Mouse (Mus musculus) brain, adult 2 months (tissue): ENCODE results near the gene Zwint.

Experiments used
- DNase-seq: peaks from one replicate; pipeline ENCODE4 v3.0.0; 2011; ENCODE audit warnings: low read depth, low spot score

Gene Zwint

DNA sequence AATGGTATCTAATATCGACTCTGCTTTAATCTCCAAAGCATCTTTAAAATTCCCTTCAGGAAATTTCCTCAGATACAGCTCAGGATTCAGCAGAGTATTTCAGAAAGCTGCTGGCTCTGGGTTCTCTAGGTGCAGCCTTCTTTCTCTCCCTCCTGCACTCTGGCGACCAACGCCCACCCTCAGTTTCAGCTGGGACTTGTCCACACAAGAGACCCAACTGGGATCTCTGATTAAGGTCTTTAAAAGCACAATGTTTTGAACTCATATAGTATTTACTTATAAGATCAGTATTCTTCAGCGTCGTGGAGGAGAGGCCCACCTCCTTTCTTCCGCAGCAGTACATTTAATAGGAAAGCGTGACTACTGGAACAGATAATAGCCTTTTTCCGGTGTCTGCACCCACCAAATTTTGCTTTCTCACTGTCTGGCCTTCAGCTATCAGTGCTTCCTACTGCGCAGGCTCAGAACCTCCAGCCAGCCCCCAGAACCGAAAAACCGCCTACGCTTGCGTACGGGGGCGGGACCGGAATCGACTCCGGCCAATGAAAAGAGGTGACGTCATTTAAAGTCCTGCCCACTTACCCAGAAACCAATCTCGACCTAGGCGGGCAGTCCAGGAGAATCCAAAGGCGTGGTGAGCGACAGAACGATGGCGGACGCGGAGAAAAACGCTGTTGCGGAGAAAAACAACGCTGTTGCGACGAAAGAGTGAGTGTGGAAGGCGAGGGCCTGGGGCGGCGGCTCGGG lies at the start of gene Zwint:
Gene Zwint (plus strand): TSS at position 576 of the 747 bp plus-strand sequence.
- DNase-seq, result peak; percentile 99

DNA sequence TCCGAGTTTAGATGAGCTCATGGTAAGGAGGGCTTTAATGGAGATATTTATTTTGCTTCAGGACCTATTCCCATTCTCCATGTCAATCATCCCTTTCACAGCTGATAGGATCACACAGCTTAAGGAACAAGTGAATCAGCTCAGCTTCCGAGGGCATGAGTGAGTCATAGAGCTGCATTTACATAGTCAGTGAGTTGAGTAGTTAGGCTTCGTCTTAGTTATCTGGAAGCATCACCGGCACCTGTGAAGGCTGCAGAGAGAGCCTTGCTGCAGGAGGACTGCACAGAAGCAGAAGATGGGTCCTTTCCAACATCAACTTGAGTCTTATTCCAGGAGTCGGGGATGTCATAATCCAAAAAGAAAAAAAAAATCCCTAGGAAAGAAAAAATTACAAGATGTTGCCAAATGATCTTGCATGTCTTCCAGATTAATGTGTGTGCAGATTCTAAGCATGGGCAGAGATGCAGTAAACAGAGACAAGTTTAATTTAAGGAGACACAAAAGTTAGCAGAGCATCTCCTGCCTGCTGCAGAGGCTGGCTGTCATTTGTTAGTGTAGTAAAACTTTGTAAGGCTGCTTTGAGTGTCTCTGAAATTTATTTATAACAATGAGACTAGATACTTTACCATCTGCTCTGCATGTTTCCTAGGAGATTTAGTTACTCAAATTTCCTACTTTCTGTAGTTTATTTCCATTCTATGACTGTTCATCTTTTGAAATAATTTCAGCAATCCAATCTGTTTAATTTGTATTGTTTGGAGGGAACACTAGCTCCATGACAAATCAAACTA lies 41.3 kb upstream of the Zwint start:
- DNase-seq, result peak; percentile 71

DNA sequence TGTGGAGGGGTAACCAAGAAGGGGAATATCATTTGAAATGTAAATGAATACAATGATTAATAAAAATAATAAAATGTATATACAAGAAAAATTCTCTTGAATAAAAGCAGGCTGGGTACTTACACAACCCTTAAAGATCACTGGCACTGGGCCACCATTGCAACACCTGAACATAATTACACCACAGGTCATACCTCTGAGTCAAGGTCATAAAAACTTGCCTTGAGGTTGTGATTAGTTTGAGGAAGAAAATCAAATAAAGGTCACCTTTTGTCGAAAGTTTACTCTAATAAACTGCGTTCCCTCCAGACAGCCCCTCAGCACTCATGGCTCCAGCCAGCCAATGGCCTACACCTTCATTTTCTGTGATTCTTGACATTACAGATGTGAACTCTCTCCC lies 38.5 kb upstream of the Zwint start:
- DNase-seq, result no peak

DNA sequence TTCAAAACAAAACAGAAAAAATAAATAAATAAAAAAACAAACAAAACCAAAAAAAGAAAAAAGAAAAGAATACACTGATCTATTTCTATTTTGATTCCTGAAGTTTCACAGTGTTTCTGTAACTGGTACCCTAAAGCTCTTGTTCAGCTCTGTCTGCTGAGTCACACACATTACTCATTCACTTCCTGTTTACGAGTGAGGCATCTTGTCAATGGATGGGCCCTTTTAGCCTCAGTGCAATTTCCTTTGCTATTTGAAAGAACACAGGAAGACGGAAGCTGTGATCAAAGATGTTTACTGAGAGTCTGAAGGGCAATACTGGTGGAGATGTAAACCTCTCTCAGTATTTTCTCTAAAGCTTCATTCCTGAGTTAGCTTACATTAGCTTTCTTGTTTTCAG lies 34.1 kb upstream of the Zwint start:
- peak; percentile 67 for DNase-seq

DNA sequence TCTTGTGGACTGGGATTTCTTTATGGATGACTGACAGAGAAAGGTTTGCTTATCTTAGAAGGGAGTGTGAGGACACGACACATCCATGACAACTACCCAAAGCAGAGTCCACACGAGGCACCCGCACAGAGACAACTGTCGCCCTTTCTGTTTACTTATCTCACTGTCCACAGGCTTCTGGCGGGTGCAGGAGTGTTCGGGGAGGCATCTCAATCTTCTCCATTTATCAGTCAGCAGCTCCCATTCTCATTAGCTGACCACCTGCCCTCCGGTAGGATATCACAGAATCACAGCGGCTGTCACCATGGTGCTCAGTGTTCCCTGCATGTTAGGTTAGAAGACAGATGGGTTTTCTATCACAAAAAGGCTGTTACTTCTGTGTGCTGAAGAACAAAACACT lies 31.1 kb upstream of the Zwint start:
- DNase-seq, result no peak

DNA sequence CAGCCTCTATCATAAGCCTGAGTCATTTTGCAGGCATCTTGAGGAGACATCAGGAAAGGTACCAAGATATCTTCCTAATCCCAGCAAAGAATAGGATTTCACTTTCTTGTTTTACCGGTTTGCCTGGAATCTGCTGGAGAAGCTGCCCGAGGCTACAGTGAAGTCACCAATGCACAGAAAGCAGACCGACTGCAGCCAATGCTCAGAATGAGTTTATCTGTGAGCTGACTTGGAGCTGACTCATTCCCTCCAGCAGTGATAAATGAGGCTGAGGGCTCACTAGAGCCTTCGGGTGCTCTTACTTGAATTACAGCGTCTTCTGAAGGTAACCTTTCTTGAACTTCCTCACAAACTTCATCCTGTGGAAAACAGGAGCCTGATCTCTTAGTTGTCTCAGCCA lies 20.5 kb upstream of the Zwint start:
- peak; percentile 23 for DNase-seq

DNA sequence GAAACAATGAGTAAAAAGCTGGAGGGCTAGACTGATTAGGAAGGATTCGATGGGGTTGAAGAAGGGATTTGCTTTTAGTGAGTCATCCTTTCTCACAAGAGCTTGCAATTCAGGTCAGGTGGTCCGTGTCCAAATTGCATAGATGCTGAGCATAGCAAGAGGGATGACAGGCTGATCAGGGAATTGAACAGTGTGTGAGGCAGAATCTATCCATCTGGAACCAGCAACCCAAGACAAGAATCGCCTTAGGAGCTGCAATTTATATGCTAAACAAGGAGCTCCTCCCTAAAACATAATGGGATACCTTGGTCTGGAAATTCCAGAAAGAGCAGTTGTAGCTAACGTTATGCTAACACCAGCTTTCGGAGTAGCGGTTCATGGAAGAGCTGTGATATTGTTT lies 3.8 kb upstream of the Zwint start:
- no peak for DNase-seq

DNA sequence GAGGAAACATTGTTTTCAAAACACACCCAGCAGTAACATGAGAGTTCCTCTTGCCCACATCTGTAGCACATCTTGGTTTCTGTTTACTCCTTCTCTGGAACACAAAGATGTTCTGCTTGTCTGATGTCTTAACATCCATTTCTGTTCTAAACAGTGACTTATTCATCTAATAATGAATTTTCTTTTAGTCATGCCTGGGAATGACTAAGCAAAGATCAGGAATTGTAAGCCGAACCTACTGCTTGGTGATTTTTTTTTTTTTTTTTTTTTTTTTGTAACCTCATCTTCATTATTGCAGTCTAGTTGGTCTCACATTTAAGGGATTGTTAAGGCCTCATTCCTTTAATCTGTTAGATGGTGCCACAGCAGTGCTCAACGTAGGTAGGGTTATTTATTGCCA lies 848 bp upstream of the Zwint start:
- no peak for DNase-seq

DNA sequence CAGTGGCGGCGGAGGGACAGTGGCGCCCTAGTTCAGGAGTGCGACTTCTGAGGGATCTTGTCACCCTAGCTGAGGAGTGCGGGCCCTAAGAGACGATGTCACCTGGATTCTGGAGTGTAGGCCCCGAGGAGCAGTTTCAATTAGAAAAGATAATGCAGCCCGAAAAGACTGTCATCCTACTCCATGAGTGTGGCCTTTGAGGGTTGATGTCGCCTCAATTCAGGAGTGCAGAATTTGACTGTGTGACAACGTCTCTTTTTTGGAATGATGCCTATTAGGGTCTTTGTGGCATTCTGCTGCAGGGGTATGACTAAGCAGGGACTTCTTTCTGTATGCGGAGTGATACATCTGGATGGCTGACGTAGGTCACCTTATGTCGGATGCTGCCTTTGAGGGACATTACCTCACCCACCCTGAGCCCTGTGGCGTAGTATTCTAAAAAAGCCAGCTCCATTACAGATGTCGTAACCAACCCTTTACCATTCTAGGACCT lies 418 bp downstream of the Zwint start:
- DNase-seq, result peak; percentile 93

DNA sequence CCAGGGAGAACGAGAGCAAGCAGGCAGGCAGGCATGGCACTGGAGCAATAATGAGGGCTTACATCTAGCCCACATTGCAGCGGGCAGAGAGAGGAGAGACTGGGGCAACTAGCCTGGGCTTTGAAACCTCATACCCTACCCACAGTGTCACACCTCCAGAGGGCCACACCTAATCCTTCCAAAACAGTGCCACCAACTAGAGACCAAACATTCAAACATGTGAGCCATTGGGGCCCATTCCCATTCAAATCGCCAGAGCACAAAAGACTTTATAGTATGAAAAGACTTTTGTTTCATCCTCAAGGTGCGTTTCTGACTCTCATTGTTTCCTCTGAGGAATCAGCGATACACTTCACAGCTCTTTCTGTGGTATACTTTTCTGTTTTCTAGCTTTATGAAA lies 4.6 kb downstream of the Zwint start:
- no peak for DNase-seq

DNA sequence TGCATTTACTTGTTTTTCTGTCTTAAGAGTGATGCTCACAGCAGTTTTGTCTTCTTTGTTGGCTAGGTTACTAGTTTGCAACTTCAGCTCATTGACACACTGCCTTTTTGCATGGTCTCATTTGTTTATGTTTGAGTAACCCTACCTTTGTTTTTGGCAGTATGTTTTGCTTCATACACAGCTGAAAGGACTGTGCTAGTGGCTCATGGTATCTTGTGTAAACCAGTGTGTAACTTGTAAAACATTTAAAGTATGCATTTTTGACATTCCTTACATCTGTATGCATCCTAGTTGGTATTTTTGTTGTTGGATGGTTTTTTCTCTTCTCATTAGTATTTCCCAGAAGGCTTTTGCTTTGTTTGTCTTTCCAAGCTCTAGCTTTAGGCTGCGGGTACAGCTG lies 5.7 kb downstream of the Zwint start:
- DNase-seq, result no peak

DNA sequence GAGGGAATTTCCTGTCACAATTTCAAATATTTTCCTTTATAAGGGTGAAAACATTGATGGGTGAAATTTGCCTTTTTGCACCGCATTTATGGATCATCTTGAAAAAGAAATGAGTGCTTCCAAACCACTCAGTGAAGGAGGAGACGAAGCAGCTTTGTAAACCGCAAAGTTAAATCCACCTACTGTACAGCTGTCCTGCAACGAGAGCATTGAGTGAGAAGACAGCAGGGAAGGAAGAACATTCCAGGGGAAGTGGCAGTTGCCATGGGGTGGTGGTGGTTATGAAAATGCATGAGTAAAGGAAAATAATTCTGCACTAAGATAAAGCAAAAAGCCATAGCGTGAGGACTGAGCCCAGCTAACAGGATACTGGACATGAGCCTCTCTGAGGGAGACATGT lies 13.2 kb downstream of the Zwint start:
- peak; percentile 78 for DNase-seq

DNA sequence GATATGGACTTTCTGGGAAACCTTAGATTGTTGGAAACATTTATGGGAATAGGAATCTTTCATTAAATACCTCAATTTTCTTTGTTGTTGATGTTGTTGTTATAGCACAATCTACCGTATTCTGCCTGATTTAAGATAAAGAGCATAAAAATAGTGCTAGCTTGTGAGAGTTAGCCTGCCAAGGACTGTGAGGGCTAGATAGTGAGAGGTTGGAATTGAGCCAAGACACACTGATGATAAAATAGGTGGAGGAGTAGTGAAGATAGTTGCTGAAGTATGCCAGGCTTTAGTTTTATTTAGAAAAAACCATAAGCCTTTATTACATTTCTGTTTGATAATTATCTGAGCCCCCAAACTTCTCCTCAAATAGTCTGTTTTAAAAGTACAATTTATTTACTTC lies 14.4 kb downstream of the Zwint start:
- DNase-seq, result peak; percentile 47

DNA sequence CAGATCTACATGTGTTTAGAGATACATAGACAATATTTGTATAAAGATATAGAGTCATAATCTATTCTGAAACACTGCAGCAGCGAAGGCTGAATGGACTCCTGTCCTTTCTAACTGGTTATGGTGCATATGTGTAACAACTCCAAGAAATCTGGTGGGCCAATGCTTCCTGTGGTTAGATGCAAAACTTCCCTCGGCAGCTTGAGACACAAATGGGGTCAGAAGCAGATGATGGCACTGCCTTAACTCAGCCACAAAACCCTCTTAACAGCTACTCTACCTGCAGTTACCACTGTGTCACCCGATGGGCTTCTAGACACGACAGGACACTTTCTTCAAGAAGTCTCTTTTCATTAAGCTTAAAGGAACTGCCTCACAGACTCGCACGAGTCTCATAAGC lies 21.3 kb downstream of the Zwint start:
- DNase-seq, result no peak

DNA sequence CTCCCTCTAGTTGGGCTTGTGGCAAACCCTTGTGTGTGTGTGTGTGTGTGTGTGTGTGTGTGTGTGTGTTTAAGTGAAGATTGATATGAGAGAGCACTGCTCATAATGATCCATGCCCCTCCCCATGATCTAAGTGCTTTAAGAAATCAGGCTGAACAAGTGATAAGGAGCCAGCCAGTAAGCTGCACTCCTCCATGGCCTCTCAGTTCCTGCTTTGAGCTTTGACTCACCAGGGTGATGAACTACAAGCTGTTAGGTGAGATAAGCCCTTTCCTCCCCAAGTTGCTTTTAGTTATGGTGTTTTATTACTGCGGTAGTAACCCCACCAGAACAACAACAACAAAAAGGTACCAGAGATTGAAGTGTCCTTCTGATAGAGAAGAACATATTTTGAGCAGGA lies 21.9 kb downstream of the Zwint start:
- DNase-seq, result no peak

DNA sequence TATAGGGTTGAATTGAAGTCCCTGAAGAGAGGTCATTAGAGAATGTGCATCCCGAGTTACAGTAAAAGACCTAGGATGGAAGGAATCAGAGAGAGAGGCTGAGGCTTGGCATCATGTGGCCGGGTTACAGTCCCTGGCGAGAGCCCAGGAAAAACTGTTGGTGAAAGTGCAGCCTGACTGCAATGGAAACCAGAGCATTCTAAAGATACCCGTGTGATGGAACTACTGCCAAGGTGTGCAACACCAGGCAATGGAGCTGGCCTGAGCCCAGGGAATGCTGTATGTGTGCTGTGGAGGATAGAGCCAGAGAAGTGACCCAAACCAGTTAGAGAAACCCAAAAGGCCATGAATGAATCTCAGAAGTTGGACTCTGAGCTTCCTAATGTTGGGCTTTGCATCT lies 24.4 kb downstream of the Zwint start:
- no peak for DNase-seq

DNA sequence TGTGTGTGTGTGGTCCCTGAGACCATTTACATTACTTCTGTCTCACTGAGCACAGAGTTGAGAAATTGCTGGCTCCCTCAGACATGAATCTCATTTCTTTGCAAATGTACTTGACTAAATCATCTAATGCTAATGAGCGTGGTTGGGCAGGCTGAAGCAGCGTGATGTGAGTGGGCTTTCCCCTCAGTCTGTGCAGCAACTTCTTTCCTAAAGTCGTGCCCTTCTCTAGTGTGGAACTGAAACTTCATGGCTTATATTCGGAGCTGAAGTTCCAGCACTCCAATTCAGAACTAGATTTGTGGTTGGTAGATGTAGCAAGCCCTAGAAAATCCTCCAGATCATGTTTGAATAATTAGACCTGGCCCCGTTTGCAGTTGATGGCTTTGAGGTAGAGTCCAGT lies 46.4 kb downstream of the Zwint start:
- peak; percentile 21 for DNase-seq

DNA sequence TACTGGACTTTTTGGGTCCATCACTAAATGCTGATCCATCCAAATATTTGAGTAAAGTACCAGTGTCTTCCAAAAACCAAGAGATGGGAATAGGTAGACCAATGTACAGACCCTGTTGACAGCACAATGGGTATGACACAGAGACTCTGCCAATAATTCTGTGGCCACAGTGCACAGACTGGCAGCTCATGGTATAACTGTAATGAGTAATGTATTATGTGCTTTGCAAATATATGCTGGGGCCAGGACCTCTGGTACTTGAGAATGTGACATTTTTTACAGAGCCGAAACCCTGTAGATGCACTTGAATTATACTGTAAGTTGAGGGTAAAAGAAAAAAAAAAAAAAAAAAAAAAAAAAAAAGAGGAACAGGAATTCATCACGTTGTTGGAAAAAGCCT lies 59.1 kb downstream of the Zwint start:
- no peak for DNase-seq
